ENCODE assay signal across 13 mouse cellular contexts in genomic region chr8:69549556-69549955, GRCm38 (mm10). TPM values are rescaled to one million over a fixed set of nuclear protein-coding genes. Genes with fewer than 3 reads are reported as not detected.
DNase-seq lines count a peak whose midpoint lies in the region; ATAC-seq and TF ChIP-seq lines count a peak whose summit lies in the region.
"Not testable (repeated sequence)": the region's sequence is repeated elsewhere in the genome, so short reads cannot be mapped to it uniquely, and the experiment has no call there.
"Had no signal": no experiment of that assay in that cellular context is flagged by ENCODE, and none has a peak within 500 bp of the region (broad histone marks: within the 10 kb centered on the region; RNA-seq: fewer than 3 reads in every experiment).

No protein-coding gene starts in this region.

- not testable (repeated sequence) for H3K4me1 ChIP-seq in E14TG2a.4 (replicated peaks; ENCODE audit: low read depth, low read length); embryonic facial prominence, embryonic 10.5 days; limb, embryonic 11.5 days (ENCODE audit: control insufficient read depth, insufficient read depth, low read length); midbrain, postnatal 0 days (ENCODE audit: insufficient read depth, low read length)

- peak; percentile 47 for TF ChIP-seq CTCF in E14TG2a.4 (conservative IDR thresholded peaks at IDR 0.05; ENCODE audit: low read length)
- TF ChIP-seq CTCF in midbrain, postnatal 0 days (IDR thresholded peaks at IDR 0.05), result peak; percentile 67

- intact Hi-C loops in heart, postnatal 36 days (cut with DNase I), result loop anchor here (5.0 kb wide), 1 partner anchor 222 kb away; no protein-coding TSS in a partner anchor

- H3K27ac ChIP-seq in embryonic facial prominence, embryonic 10.5 days (replicated peaks); limb, embryonic 11.5 days (replicated peaks; ENCODE audit: low read depth, low read length); midbrain, postnatal 0 days (ENCODE audit: low read depth, low read length): not testable (repeated sequence)

- not testable (repeated sequence) for H3K27me3 ChIP-seq in E14TG2a.4 (ENCODE audit: insufficient read depth, low read length); embryonic facial prominence, embryonic 10.5 days (replicated peaks; ENCODE audit: low read depth, poor library complexity, severe bottlenecking); limb, embryonic 11.5 days (ENCODE audit: control insufficient read depth, insufficient read depth, low read length); midbrain, postnatal 0 days (ENCODE audit: insufficient read depth, low read length)

- H3K9ac ChIP-seq in limb, embryonic 11.5 days (ENCODE audit: low read length); midbrain, postnatal 0 days (replicated peaks; ENCODE audit: low read length, poor library complexity, severe bottlenecking): not testable (repeated sequence)

- H3K4me2 ChIP-seq in limb, embryonic 11.5 days (ENCODE audit: low read depth, severe bottlenecking); midbrain, postnatal 0 days (ENCODE audit: low read depth, low read length, poor library complexity, severe bottlenecking): not testable (repeated sequence)

- not testable (repeated sequence) for H3K4me3 ChIP-seq in E14TG2a.4 (replicated peaks; ENCODE audit: low read length); embryonic facial prominence, embryonic 10.5 days; limb, embryonic 11.5 days (ENCODE audit: low read depth, low read length); midbrain, postnatal 0 days (ENCODE audit: low read depth, low read length)

- 12% methylated on average over 8 of the region's 8 CpGs for WGBS in embryonic facial prominence, embryonic 10.5 days
- 10% methylated on average over 8 of the region's 8 CpGs for WGBS in limb, embryonic 11.5 days
- WGBS in midbrain, postnatal 0 days, result 3% methylated on average over 8 of the region's 8 CpGs

- DNase-seq in brain, adult 2 months (ENCODE audit: low read depth, low spot score), result peak; percentile 62
- DNase-seq in embryonic facial prominence, embryonic 10.5 days (ENCODE audit: low spot score), result peak; percentile 50
- peak; percentile 44 to 56 for DNase-seq in heart, postnatal 36 days
- DNase-seq in kidney, postnatal 14 days, result peak; percentile 58
- peak; percentile 69 for DNase-seq in limb, embryonic 11.5 days (ENCODE audit: low spot score)
- DNase-seq in midbrain, postnatal 0 days (ENCODE audit: low spot score), result peak; percentile 59
- peak; percentile 10 for DNase-seq in telencephalon, adult 2 months (ENCODE audit: low read depth, low spot score)

- H3K36me3 ChIP-seq in E14TG2a.4 (ENCODE audit: insufficient read depth, low read length); embryonic facial prominence, embryonic 10.5 days (replicated peaks); limb, embryonic 11.5 days (ENCODE audit: control insufficient read depth, insufficient read depth, low read length); midbrain, postnatal 0 days (ENCODE audit: insufficient read depth, low read length): not testable (repeated sequence)

- ATAC-seq in limb, embryonic 11.5 days (ENCODE audit: insufficient number of reproducible peaks, low FRiP score, low TSS enrichment, low read depth); midbrain, postnatal 0 days (ENCODE audit: low FRiP score): not testable (repeated sequence)

- H3K9me3 ChIP-seq in E14TG2a.4 (ENCODE audit: low read length); embryonic facial prominence, embryonic 10.5 days; limb, embryonic 11.5 days (ENCODE audit: control insufficient read depth, low read length); midbrain, postnatal 0 days (ENCODE audit: low read length): not testable (repeated sequence)

RNA-seq across cellular contexts. Expression of gene Gm7697, which starts 26.8 kb away (rescaled TPM):
- polyA plus RNA-seq in embryonic facial prominence, embryonic 10.5 days (2016; fragmentation: Nextera tagmentation; extraction: Ambion mirVana), result not detected in 2 replicates
- total RNA-seq in heart, postnatal 36 days (2021), result not detected
- polyA plus RNA-seq in limb, embryonic 11.5 days (2014; fragmentation: Nextera tagmentation; extraction: Ambion mirVana), result not detected in 2 replicates
- 0.42 TPM in 1 of 2 replicates, not detected in the other for total RNA-seq in midbrain, postnatal 0 days (2014; rRNA removed)
- polyA plus RNA-seq in midbrain, postnatal 0 days (2015; fragmentation: Nextera tagmentation; extraction: Ambion mirVana), result not detected in 2 replicates
- total RNA-seq: G1E; granulocyte monocyte progenitor cell, adult 5-6 weeks had no signal
- polyA plus RNA-seq: G1E; inflammation-experienced regulatory T-cells, adult 6 months; limb, embryonic 15.5 days; midbrain, embryonic 13.5 days had no signal

Comparison
In these comparisons a context has a peak if more than half of its experiments do, and no peak if none do; other contexts are left out.
1. DNase-seq: peak in every context shown above with its lines; median percentile 69 in limb, embryonic 11.5 days; 62 in brain, adult 2 months; 59 in midbrain, postnatal 0 days; 58 in kidney, postnatal 14 days; 50 in embryonic facial prominence, embryonic 10.5 days; 50 in heart, postnatal 36 days; 10 in telencephalon, adult 2 months.